Mouse (Mus musculus) spleen, adult 2 months (tissue): ENCODE data around the gene Oxgr1. TPM values are rescaled to one million over a fixed set of nuclear protein-coding genes. Genes with fewer than 3 reads are reported as not detected.

Experiments used
- DNase-seq, 2 experiments: peaks; one replicate each; pipeline versions ENCODE4 v3.0.0 to v3.0.0-alpha.2; 2012 to 2021; ENCODE audit warnings: low spot score in 2 of 2, low read depth in 1 of 2
- H3K27ac ChIP-seq: fragments of 200-500 bp; 2 replicates; pipeline ENCODE4 v1.5.1; 2012; ENCODE audit warnings: low read length, inconsistent platforms; ENCODE audit not compliant: insufficient read depth
- H3K27me3 ChIP-seq: fragments of 200-500 bp; 2 replicates; pipeline ENCODE4 v1.6.1; 2012; ENCODE audit warnings: mild to moderate bottlenecking, moderate library complexity, low read length, inconsistent platforms; ENCODE audit not compliant: control insufficient read depth, insufficient read depth
- H3K36me3 ChIP-seq: fragments of 200-500 bp; 2 replicates; pipeline ENCODE4 v1.6.1; 2012; ENCODE audit warnings: mild to moderate bottlenecking, low read length, inconsistent platforms; ENCODE audit not compliant: control insufficient read depth, insufficient read depth
- H3K4me1 ChIP-seq: fragments of 200-500 bp; 2 replicates; pipeline ENCODE4 v1.6.1; 2011; ENCODE audit warnings: inconsistent platforms; ENCODE audit not compliant: control insufficient read depth, insufficient read depth, insufficient read length
- H3K4me3 ChIP-seq: fragments of 200-500 bp; 2 replicates; pipeline ENCODE4 v1.5.1; 2011; ENCODE audit warnings: mild to moderate bottlenecking, inconsistent platforms; ENCODE audit not compliant: insufficient read depth, insufficient read length; ENCODE audit errors: extremely low read depth
- CTCF ChIP-seq: fragments of 200-500 bp; IDR thresholded peaks from 2 replicates; pipeline ENCODE4 v1.5.1; 2011; ENCODE audit warnings: mild to moderate bottlenecking, inconsistent platforms; ENCODE audit not compliant: insufficient read depth, insufficient read length, insufficient replicate concordance; ENCODE audit errors: extremely low read depth
- POLR2A ChIP-seq: fragments of 200-500 bp; IDR thresholded peaks from 2 replicates; pipeline ENCODE4 v1.6.1; 2011; ENCODE audit warnings: low read depth, low read length, inconsistent platforms
- WGBS: fragments of 180-500 bp; shearing (Covaris S2); methylation state at CpG from one replicate; pipeline ENCODE4 v1.1.7; 2018; 5-methylcytosine and 5-hydroxymethylcytosine counted together
- polyA plus RNA-seq: library from polyadenylated mRNA; depleted of rRNA; stranded (reverse); fragments of >200 nt; gene quantifications from 2 replicates; pipeline ENCODE4 v1.2.3, GENCODE M21; 2012; rRNA removed

The Oxgr1 gene
- polyA plus RNA-seq, 1 experiment = not detected

- WGBS = 89% methylated on average over 6 of the region's 6 CpGs
- no peaks in the 10 kb centered on the region for H3K36me3 ChIP-seq
- H3K27me3 ChIP-seq = no peaks in the 10 kb centered on the region
- TF ChIP-seq CTCF (no peak), POLR2A (no peak)
- no peaks in the 10 kb centered on the region for H3K4me1 ChIP-seq
- H3K27ac ChIP-seq = no peak overlapping the region
- no peak overlapping the region for H3K4me3 ChIP-seq
- DNase-seq = no peak
Measured at GRCm38 (mm10) chr14:119980698-119981235, 61.5 kb downstream of the Oxgr1 start.

Other genes starting within 250 kb of the Oxgr1 start
- 18.9 and 28.9 TPM in 2 replicates for gene Mbnl2, start 233.2 kb upstream of the Oxgr1 start, polyA plus RNA-seq